Mouse (Mus musculus) intestine, postnatal 0 days (tissue): ENCODE results near the gene 4930550C14Rik. TPM values are rescaled to one million over a fixed set of nuclear protein-coding genes. Genes with fewer than 3 reads are reported as not detected.

ENCODE experiments used
- ATAC-seq: fragments of 200-750 bp; cut with Nextera tagmentation; 2 replicates; pipeline ENCODE4 v1.8.0; 2017; ENCODE audit warnings: mild to moderate bottlenecking, moderate TSS enrichment, moderate library complexity
- H3K27ac ChIP-seq: fragments of 300-500 bp; sonication (generic); 2 replicates; pipeline ENCODE4 v1.5.1; 2014; ENCODE audit warnings: mild to moderate bottlenecking, low read depth, low read length, moderate library complexity
- H3K27me3 ChIP-seq: fragments of 300-500 bp; sonication (generic); replicated peaks from 2 replicates; pipeline ENCODE4 v1.6.1; 2014; ENCODE audit warnings: low read length, mixed read lengths; ENCODE audit not compliant: control insufficient read depth, insufficient read depth
- H3K36me3 ChIP-seq: fragments of 300-500 bp; sonication (generic); 2 replicates; pipeline ENCODE4 v1.6.1; 2014; ENCODE audit warnings: mild to moderate bottlenecking, moderate library complexity; ENCODE audit not compliant: control insufficient read depth, insufficient read depth
- H3K4me1 ChIP-seq: fragments of 300-500 bp; sonication (generic); replicated peaks from 2 replicates; pipeline ENCODE4 v1.6.1; 2014; ENCODE audit warnings: antibody characterized with exemption, low read length, mixed read lengths; ENCODE audit not compliant: control insufficient read depth, insufficient read depth
- H3K4me2 ChIP-seq: fragments of 300-500 bp; sonication (generic); replicated peaks from 2 replicates; pipeline ENCODE4 v1.6.1; 2014; ENCODE audit warnings: low read depth, mild to moderate bottlenecking, moderate library complexity
- H3K4me3 ChIP-seq: fragments of 300-500 bp; sonication (generic); 2 replicates; pipeline ENCODE4 v1.5.1; 2014; ENCODE audit warnings: low read depth, low read length
- H3K9ac ChIP-seq: fragments of 300-500 bp; sonication (generic); 2 replicates; pipeline ENCODE4 v1.6.1; 2014; ENCODE audit warnings: mild to moderate bottlenecking, low read depth, low read length
- H3K9me3 ChIP-seq: fragments of 300-500 bp; sonication (generic); 2 replicates; pipeline ENCODE4 v1.6.1; 2016; ENCODE audit warnings: mixed run types; ENCODE audit not compliant: control insufficient read depth
- CTCF ChIP-seq: sonication (generic); IDR thresholded peaks from 2 replicates; pipeline ENCODE4 v1.5.1; 2016; ENCODE audit warnings: low read depth, mild to moderate bottlenecking, control low read depth, antibody characterized with exemption, moderate library complexity
- WGBS: fragments of 180-500 bp; shearing (Covaris S2); extraction: QIAGEN DNeasy Blood & Tissue Kit; methylation state at CpG from one replicate; pipeline ENCODE4 v1.1.7; 2014; 5-methylcytosine and 5-hydroxymethylcytosine counted together
- polyA plus RNA-seq: library from polyadenylated mRNA; unstranded; fragments of >200 nt; fragmentation: Nextera tagmentation; extraction: Ambion mirVana; gene quantifications from 2 replicates; pipeline ENCODE4 v1.2.1, GENCODE M21; 2015

The 4930550C14Rik gene
- polyA plus RNA-seq, result 0.26 and 0.58 TPM in 2 replicates

GRCm38 (mm10) chr9:53402291-53402711 lies at the start of gene 4930550C14Rik:
Gene 4930550C14Rik (plus strand): TSS chr9:53402325.
- H3K9ac ChIP-seq, result no peak within 1 kb of the TSS
- no peak for ATAC-seq
- no peaks in the 10 kb centered on the region for H3K9me3 ChIP-seq
- TF ChIP-seq CTCF, result no peak
- H3K36me3 ChIP-seq, result peaks cover 11% of the 10 kb centered on the region
- 15% methylated on average over 11 of the region's 11 CpGs for WGBS
- peak within 1 kb of the TSS; percentile 15; the same call in 1 of the 2 replicates for H3K27ac ChIP-seq
- no peaks in the 10 kb centered on the region; the same call in 1 of the 2 replicates for H3K4me1 ChIP-seq
- H3K4me2 ChIP-seq, result peak within 1 kb of the TSS; percentile 51
- no peaks in the 10 kb centered on the region for H3K27me3 ChIP-seq
- H3K4me3 ChIP-seq, result no peak within 1 kb of the TSS; the same call in 1 of the 2 replicates

- no peaks in the 10 kb centered on the region for H3K27me3 ChIP-seq
- no peaks in the 10 kb centered on the region for H3K4me1 ChIP-seq
- H3K27ac ChIP-seq, result no peak overlapping the region
- H3K4me2 ChIP-seq, result no peak overlapping the region
- no peaks in the 10 kb centered on the region for H3K9me3 ChIP-seq
- no peak for TF ChIP-seq CTCF
- H3K36me3 ChIP-seq, result no peaks in the 10 kb centered on the region
- H3K4me3 ChIP-seq, result no peak overlapping the region
- no peak overlapping the region for H3K9ac ChIP-seq
- WGBS, result 88% methylated on average over 5 of the region's 5 CpGs
- ATAC-seq, result no peak
Measured at GRCm38 (mm10) chr9:53353161-53353560, 49.0 kb upstream of the 4930550C14Rik start.

DNA sequence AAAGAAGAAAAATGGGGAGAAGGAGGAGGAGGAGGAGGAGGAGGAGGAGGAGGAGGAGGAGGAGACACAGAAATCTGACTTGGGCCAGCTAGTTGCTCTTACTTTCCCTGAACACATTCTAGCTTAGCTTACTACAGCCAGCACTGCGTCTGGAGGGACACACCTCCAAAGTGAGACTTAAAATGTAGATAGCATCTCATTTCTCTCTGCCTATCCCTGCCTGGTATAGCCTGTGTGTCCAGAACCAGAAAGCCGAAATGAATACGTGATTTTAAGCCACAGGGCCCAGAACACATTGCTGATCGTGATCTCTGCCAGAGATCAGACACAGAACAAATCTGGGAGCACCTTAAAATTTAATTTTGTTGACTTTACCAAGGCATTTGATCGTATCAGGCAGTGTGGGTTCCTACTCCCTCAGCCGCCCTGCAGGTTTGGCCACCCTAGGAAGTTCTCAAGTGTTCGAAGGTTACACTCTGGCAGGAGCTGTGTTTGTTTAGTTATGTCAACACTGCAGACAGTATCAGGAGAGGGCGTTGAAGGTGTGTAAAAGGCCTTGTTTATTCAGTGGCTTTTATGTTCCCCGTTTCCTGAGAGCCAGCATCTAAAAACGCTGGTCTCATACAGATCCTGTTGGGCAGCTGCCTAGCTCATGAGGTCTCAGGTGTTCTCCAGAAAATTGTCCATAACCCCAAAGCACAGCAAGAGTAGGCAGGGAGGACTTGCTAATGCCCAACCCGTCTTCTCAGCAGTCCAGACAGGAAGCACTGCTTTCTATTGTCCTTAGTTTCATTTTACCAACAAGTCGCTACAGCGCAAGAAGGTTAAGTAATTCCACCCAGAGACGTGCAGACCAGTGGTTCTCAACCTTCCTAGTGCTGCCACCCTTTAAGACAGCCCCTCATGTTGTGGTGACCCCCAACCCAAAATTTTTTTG lies 45.6 kb upstream of the 4930550C14Rik start:
- H3K9ac ChIP-seq, result 0 out of 2 replicates have a peak overlapping the region, but pooled peaks have one; percentile 17
- no peaks in the 10 kb centered on the region; the same call in 1 of the 2 replicates for H3K4me1 ChIP-seq
- H3K9me3 ChIP-seq, result no peaks in the 10 kb centered on the region
- no peaks in the 10 kb centered on the region for H3K27me3 ChIP-seq
- 18% methylated on average over 14 of the region's 14 CpGs for WGBS
- TF ChIP-seq CTCF, result 0 out of 2 replicates have a peak, but pooled peaks have one; percentile 12
- no peaks in the 10 kb centered on the region for H3K36me3 ChIP-seq
- H3K4me3 ChIP-seq, result peak overlapping the region; percentile 18; the same call in 1 of the 2 replicates
- peak; percentile 98 for ATAC-seq
- peak overlapping the region; percentile 62 for H3K4me2 ChIP-seq
- H3K27ac ChIP-seq, result peak overlapping the region; percentile 92

DNA sequence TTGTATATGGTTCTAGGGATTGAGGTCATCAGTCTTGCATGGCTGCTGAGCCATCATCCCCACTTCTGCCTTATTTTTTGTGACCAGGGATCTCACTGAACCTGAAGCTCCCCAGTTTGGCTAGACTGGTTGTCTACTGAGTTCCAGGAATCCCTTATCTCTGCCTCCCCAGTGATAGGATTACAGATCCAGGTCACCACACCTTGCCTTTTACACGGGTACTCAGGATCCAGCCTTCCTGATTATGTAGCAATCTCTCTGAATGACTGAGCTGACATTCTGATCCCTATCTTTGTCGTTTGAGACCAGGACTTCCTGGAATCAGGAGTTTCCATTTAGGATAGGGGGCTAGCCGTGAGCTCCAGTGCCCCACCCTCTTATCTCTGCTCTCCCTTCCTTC lies 30.8 kb upstream of the 4930550C14Rik start:
- ATAC-seq, result peak; percentile 58
- H3K4me2 ChIP-seq, result peak overlapping the region; percentile 24; the same call in 1 of the 2 replicates
- H3K27me3 ChIP-seq, result no peaks in the 10 kb centered on the region
- no peak overlapping the region for H3K9ac ChIP-seq
- H3K4me3 ChIP-seq, result no peak overlapping the region
- 29% methylated on average over 3 of the region's 3 CpGs for WGBS
- no peaks in the 10 kb centered on the region for H3K4me1 ChIP-seq
- no peak for TF ChIP-seq CTCF
- peaks cover 20% of the 10 kb centered on the region; the same call in 1 of the 2 replicates for H3K36me3 ChIP-seq
- H3K27ac ChIP-seq, result peak overlapping the region; percentile 42
- H3K9me3 ChIP-seq, result no peaks in the 10 kb centered on the region

DNA sequence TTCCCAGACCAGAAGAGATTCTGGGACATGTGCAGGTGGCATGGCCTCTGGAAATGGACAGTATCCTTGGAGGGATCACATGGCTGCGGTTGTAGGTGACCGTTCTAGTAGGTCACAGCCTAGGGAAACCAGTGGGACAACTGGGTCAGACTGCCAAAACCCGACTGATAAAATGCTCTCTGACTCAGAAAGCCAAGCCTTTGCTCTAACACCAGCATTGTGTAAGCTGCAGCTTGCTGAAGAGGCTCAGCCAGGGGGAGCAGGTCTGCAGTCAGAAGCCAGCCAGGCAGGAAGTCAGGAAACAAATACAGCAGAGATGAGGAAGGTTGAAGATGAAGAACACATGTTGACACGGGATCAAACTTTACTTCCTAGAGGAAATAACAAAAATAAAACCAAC lies 26.2 kb upstream of the 4930550C14Rik start:
- H3K27ac ChIP-seq, result peak overlapping the region; percentile 9; the same call in 1 of the 2 replicates

DNA sequence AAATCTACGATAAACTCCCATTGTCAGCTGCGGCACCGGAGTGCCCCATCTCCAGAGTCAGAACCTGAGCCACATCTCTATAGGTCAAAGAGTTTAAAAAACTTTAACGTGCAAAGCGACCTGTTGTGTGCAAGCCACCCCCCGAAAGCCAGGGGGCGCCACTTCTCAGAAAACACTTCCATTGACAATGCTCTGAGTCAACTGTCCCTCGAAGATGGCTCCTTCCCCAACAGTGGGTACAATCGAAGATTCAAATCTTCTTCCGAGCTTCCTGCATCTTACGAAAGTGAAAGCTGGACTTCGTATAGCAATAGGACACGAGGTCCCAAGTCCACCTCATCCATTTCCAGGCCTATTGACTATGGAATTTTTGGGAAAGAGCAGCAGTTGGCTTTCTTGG lies 25.3 kb upstream of the 4930550C14Rik start:
- Histone ChIP-seq H3K4me3 (no peak overlapping the region), H3K27me3 (no peaks in the 10 kb centered on the region), H3K36me3 (peaks cover 20% of the 10 kb centered on the region; the same call in 1 of the 2 replicates), H3K4me2 (peak overlapping the region; percentile 6; the same call in 1 of the 2 replicates), H3K4me1 (0 out of 2 replicates have a peak, but pooled peaks cover 7% of the 10 kb centered on the region), H3K9me3 (no peaks in the 10 kb centered on the region), H3K9ac (no peak overlapping the region), H3K27ac (no peak overlapping the region)
- TF ChIP-seq CTCF, result peak; percentile 62
- 75% methylated on average over 13 of the region's 13 CpGs for WGBS
- peak; percentile 53 for ATAC-seq

More for the DNA sequence above, 26.2 kb upstream of the 4930550C14Rik start:
- Histone ChIP-seq H3K9me3 (no peaks in the 10 kb centered on the region), H3K4me2 (no peak overlapping the region), H3K4me3 (no peak overlapping the region), H3K36me3 (peaks cover 20% of the 10 kb centered on the region; the same call in 1 of the 2 replicates), H3K27me3 (no peaks in the 10 kb centered on the region), H3K4me1 (0 out of 2 replicates have a peak, but pooled peaks cover 7% of the 10 kb centered on the region), H3K9ac (no peak overlapping the region)
- peak; percentile 41 for ATAC-seq
- peak; percentile 58 for TF ChIP-seq CTCF
- 43% methylated on average over 4 of the region's 4 CpGs for WGBS
